Mouse (Mus musculus) limb, embryonic 12.5 days (tissue): ENCODE results near the gene Sbno2. TPM values are rescaled to one million over a fixed set of nuclear protein-coding genes. Genes with fewer than 3 reads are reported as not detected.

ENCODE experiments used
- ATAC-seq: fragments of 200-750 bp; cut with Nextera tagmentation; 2 replicates; pipeline ENCODE4 v1.8.0; 2017; ENCODE audit warnings: low read depth, moderate TSS enrichment; ENCODE audit not compliant: insufficient number of reproducible peaks, insufficient read depth, low FRiP score, low TSS enrichment
- H3K27ac ChIP-seq: fragments of 300-500 bp; sonication (generic); 2 replicates; pipeline ENCODE4 v1.5.1; 2016; ENCODE audit warnings: mild to moderate bottlenecking, moderate library complexity
- H3K27me3 ChIP-seq: fragments of 300-500 bp; sonication (generic); 2 replicates; pipeline ENCODE4 v1.6.1; 2016; ENCODE audit warnings: mild to moderate bottlenecking, moderate library complexity
- H3K36me3 ChIP-seq: fragments of 300-500 bp; sonication (generic); 2 replicates; pipeline ENCODE4 v1.6.1; 2016; ENCODE audit warnings: mild to moderate bottlenecking, moderate library complexity
- H3K4me1 ChIP-seq: fragments of 300-500 bp; sonication (generic); replicated peaks from 2 replicates; pipeline ENCODE4 v1.6.1; 2016
- H3K4me2 ChIP-seq: fragments of 300-500 bp; sonication (generic); 2 replicates; pipeline ENCODE4 v1.6.1; 2016; ENCODE audit warnings: mild to moderate bottlenecking, moderate library complexity
- H3K4me3 ChIP-seq: fragments of 300-500 bp; sonication (generic); replicated peaks from 2 replicates; pipeline ENCODE4 v1.5.1; 2016; ENCODE audit warnings: mild to moderate bottlenecking
- H3K9ac ChIP-seq: fragments of 300-500 bp; sonication (generic); replicated peaks from 2 replicates; pipeline ENCODE4 v1.6.1; 2016; ENCODE audit warnings: mild to moderate bottlenecking, moderate library complexity
- H3K9me3 ChIP-seq: fragments of 300-500 bp; sonication (generic); 2 replicates; pipeline ENCODE4 v1.6.1; 2016; ENCODE audit warnings: mild to moderate bottlenecking, moderate library complexity
- WGBS: fragments of 180-500 bp; shearing (Covaris S2); methylation state at CpG from one replicate; pipeline ENCODE4 v1.1.7; 2016; 5-methylcytosine and 5-hydroxymethylcytosine counted together
- polyA plus RNA-seq: library from polyadenylated mRNA; unstranded; fragments of >200 nt; fragmentation: Nextera tagmentation; extraction: Ambion mirVana; gene quantifications from 2 replicates; pipeline ENCODE4 v1.2.1, GENCODE M21; 2016

Sbno2 gene
- polyA plus RNA-seq, 1 experiment from 2014 or later: 13.9 TPM

DNA sequence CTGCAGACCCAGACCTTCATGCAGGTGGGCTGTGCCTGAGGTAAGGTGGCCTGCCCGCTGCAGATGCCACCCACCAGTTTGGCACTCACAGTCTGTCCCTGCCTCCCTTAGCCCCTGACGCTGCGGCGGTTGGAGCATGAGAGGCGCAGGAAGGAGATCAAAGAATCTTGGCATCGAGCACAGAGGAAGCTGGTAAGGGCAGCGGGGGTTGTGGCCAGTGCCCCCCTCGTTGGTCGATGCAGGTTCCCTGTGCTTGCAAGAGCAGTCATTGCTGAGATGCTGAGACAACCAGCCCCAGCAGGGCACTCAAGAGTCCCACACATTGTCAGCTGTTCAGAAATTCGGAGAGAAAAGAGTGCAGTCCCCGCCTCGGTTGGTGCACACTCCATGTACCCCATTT, 83.2 kb downstream of the Sbno2 start:
- Histone ChIP-seq H3K27ac (no peak overlapping the region), H3K4me3 (no peak overlapping the region), H3K4me1 (peaks cover 21% of the 10 kb centered on the region), H3K4me2 (no peak overlapping the region), H3K27me3 (peaks cover 12% of the 10 kb centered on the region), H3K9me3 (no peaks in the 10 kb centered on the region), H3K36me3 (peaks cover 24% of the 10 kb centered on the region; the same call in 1 of the 2 replicates), H3K9ac (no peak overlapping the region)
- no peak for ATAC-seq
- WGBS: 93% methylated on average over 12 of the region's 12 CpGs

DNA sequence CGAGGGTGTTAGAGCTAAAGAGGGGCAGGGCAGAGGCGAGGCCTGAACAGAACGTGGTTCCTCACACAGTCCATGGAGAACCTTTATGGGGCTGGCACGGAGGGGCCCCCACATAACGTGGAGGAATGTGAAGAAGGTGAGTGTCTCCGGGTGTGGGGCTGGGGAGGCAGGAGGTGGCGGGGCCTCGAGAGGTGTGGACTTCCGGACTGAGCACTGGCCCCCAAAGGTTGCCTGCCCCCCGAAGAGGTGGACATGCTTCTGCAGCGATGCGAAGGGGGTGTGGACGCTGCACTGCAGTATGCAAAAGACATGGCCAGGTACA, 84.1 kb downstream of the Sbno2 start:
- no peak overlapping the region for H3K9ac ChIP-seq
- no peak overlapping the region for H3K27ac ChIP-seq
- 91% methylated on average over 13 of the region's 13 CpGs for WGBS
- H3K36me3 ChIP-seq: peaks cover 15% of the 10 kb centered on the region; the same call in 1 of the 2 replicates
- no peak overlapping the region for H3K4me3 ChIP-seq
- ATAC-seq: no peak
- H3K27me3 ChIP-seq: peaks cover 20% of the 10 kb centered on the region
- H3K4me2 ChIP-seq: no peak overlapping the region
- H3K4me1 ChIP-seq: peaks cover 21% of the 10 kb centered on the region
- no peaks in the 10 kb centered on the region for H3K9me3 ChIP-seq

DNA sequence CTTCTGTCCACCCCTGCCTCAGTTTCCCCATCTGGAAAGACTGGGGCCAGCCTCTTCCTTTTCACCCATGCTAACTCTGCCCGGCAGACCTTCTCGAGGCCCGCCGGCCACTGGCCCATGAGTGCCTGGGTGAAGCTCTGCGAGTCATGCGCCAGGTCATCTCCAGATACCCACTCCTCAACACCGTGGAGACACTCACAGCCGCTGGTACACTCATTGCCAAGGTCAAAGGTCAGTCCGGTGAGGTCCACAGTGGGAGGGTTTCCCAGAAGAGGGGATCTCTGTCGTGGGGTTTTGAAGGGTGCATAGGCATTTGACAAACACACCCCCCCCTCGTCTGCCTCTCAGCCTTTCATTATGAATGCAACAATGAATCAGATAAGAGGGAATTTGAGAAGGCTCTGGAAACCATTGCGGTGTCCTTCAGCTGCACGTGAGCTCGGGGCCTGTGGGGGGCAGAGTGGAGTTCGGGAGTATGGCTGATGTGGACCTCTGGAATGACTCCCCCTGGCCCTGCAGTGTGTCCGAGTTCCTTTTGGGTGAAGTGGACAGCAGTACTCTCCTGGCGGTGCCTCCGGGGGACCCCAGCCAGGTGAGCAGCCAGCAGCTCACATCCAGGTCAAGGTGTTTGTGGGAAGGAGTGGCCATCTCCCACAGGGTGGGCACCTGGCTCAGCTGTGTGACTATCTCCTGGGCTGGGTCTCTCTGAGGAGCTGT, 84.6 kb downstream of the Sbno2 start:
- Histone ChIP-seq H3K27me3 (peaks cover 26% of the 10 kb centered on the region), H3K27ac (no peak overlapping the region), H3K36me3 (peaks cover 13% of the 10 kb centered on the region; the same call in 1 of the 2 replicates), H3K4me1 (peaks cover 21% of the 10 kb centered on the region), H3K9ac (no peak overlapping the region), H3K9me3 (no peaks in the 10 kb centered on the region), H3K4me3 (peak overlapping the region; percentile 36; the same call in 1 of the 2 replicates), H3K4me2 (peak overlapping the region; percentile 55)
- 82% methylated on average over 18 of the region's 18 CpGs for WGBS
- no peak for ATAC-seq

DNA sequence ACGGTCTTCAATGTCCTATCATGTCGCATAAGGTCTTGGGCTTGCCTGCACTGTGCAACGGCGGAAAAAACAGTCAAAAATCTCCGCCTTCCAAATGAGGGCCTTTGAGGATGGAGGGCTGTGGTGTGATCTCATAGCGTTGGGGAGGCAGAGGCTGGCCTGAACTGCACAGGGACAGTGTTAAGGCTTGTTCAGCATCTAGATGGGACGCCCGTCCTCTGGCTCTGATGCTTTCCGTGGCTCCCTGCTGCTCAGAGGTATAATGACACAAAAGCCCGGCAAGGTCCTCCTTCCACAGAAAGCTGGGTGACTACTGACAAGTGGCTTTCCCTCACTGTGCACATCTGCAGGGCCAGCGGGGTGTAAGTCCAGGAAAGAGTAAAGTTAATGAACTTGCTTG, 85.2 kb downstream of the Sbno2 start:
- peak overlapping the region; percentile 36 for H3K4me3 ChIP-seq
- no peaks in the 10 kb centered on the region for H3K9me3 ChIP-seq
- H3K27me3 ChIP-seq: peaks cover 31% of the 10 kb centered on the region
- ATAC-seq: no peak
- H3K4me2 ChIP-seq: peak overlapping the region; percentile 55
- H3K4me1 ChIP-seq: peaks cover 21% of the 10 kb centered on the region
- H3K27ac ChIP-seq: no peak overlapping the region
- WGBS: 28% methylated on average over 11 of the region's 11 CpGs
- H3K9ac ChIP-seq: peak overlapping the region; percentile 55
- H3K36me3 ChIP-seq: peaks cover 13% of the 10 kb centered on the region; the same call in 1 of the 2 replicates

DNA sequence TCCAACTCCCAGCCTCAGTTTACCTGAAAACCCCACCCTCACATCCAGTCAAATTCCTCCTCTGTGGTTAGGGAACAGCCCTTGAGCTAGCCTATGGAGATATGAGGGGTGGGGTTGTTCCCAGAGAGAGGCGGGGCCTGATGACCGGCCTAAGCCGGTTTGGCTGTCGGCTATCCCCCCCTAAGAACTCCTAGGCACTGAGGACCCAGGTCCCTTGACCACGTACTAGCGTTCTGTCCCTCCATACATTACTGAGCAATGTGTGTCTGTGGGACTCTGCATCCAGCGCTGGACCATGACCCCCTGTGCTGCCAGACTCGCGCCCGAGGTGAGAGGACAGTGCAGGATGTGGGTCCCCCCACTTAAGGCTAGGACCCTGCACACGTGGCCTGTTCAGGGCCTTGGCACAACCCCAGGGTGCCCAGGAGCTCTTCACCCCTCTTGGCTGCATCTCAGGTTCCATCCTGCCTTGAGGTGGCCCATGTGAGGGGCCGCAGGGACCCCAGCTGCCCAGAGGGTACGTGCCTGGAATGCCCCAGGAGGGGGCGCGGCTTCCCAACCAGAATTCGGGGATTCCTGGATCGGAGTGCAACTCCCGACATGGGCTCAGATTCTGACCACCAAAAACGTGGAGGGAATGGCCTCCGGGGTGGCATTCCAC, 85.8 kb downstream of the Sbno2 start:
- Histone ChIP-seq H3K9ac (peak overlapping the region; percentile 55), H3K36me3 (peaks cover 13% of the 10 kb centered on the region; the same call in 1 of the 2 replicates), H3K4me2 (peak overlapping the region; percentile 55), H3K27ac (no peak overlapping the region), H3K9me3 (no peaks in the 10 kb centered on the region), H3K4me3 (peak overlapping the region; percentile 36), H3K4me1 (peaks cover 21% of the 10 kb centered on the region), H3K27me3 (peaks cover 37% of the 10 kb centered on the region)
- peak; percentile 49 for ATAC-seq
- WGBS: 4% methylated on average over 20 of the region's 20 CpGs

DNA sequence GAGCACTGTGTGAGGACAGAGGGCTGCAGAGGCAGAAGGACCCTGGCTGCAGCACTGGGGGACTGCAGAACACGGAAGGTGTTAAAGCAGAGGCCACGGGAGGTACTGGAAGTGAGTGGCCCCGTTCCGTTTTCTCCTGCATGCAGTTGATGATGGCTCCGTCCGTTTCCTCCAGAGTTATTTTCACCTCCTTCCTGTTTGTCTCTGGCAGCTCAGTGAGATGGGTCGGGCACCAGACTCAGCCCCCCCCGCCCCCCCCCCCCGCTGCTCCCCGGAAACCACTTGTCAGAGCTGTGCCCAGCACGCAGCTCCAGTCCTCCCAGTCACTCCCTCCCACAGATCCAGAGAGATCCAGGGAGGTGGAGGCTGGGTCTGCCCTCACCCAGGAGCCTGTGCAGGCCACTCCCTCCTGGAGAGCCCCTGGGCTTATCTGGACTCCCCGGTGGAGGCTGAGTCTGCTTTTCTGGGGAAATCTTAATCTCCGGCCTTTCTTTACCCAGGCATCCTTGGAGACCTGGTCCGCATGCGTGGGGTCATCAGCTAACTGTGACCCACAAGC, 86.6 kb downstream of the Sbno2 start:
- peak overlapping the region; percentile 35 for H3K9ac ChIP-seq
- peaks cover 13% of the 10 kb centered on the region; the same call in 1 of the 2 replicates for H3K36me3 ChIP-seq
- 5% methylated on average over 14 of the region's 15 CpGs for WGBS
- ATAC-seq: no peak
- 0 out of 2 replicates have a peak overlapping the region, but pooled peaks have one; percentile 36 for H3K4me3 ChIP-seq
- H3K4me1 ChIP-seq: peaks cover 21% of the 10 kb centered on the region
- 0 out of 2 replicates have a peak overlapping the region, but pooled peaks have one; percentile 23 for H3K27ac ChIP-seq
- H3K27me3 ChIP-seq: peaks cover 45% of the 10 kb centered on the region
- peak overlapping the region; percentile 55 for H3K4me2 ChIP-seq
- H3K9me3 ChIP-seq: no peaks in the 10 kb centered on the region

DNA sequence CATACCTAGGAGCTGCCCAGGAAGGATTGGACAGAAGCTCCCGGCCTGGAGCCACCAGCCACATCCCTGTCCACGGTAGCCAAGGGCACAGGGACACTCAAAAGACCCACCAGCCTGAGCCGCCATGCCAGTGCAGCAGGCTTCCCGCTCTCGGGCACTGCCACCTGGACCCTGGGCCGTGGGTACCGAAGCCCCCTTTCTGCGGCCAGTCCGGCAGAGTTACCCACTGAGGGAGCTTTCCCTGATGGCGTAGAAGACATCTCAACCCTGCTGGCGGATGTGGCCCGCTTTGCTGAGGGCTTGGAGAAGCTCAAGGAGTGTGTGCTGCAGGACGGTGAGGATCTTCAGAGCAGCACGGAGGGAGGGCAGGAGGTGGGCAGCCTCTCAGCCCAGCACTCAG, 87.6 kb downstream of the Sbno2 start:
- peaks cover 9% of the 10 kb centered on the region; the same call in 1 of the 2 replicates for H3K36me3 ChIP-seq
- no peak for ATAC-seq
- no peak overlapping the region for H3K4me2 ChIP-seq
- H3K9me3 ChIP-seq: no peaks in the 10 kb centered on the region
- peaks cover 21% of the 10 kb centered on the region for H3K4me1 ChIP-seq
- 82% methylated on average over 14 of the region's 14 CpGs for WGBS
- H3K9ac ChIP-seq: no peak overlapping the region
- H3K4me3 ChIP-seq: no peak overlapping the region
- H3K27me3 ChIP-seq: peaks cover 56% of the 10 kb centered on the region
- H3K27ac ChIP-seq: no peak overlapping the region

DNA sequence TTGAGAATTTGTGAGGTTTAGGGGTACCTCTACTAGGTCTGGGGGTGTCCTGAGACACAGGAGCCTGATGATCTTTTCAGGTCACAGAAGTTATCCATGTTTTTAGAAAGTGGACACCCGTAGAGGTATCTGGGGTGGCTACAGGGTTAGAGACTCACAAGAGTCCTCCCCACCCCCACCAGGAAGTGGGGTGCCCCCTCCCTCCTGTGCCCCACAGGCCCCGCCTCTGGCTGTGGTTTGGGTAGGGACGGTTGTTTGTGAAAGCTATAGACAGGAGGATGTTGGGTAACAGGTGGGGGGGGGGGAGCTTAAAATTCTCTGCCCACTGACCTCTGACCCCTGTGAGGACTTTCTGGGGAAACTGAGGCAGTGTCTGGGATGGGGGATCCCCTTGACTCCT, 88.0 kb downstream of the Sbno2 start:
- no peak overlapping the region for H3K4me3 ChIP-seq
- H3K36me3 ChIP-seq: peaks cover 8% of the 10 kb centered on the region; the same call in 1 of the 2 replicates
- no peak overlapping the region for H3K4me2 ChIP-seq
- no peak overlapping the region for H3K27ac ChIP-seq
- peaks cover 21% of the 10 kb centered on the region for H3K4me1 ChIP-seq
- 72% methylated on average over 3 of the region's 3 CpGs for WGBS
- no peak for ATAC-seq
- no peaks in the 10 kb centered on the region for H3K9me3 ChIP-seq
- H3K9ac ChIP-seq: no peak overlapping the region
- H3K27me3 ChIP-seq: peaks cover 60% of the 10 kb centered on the region

DNA sequence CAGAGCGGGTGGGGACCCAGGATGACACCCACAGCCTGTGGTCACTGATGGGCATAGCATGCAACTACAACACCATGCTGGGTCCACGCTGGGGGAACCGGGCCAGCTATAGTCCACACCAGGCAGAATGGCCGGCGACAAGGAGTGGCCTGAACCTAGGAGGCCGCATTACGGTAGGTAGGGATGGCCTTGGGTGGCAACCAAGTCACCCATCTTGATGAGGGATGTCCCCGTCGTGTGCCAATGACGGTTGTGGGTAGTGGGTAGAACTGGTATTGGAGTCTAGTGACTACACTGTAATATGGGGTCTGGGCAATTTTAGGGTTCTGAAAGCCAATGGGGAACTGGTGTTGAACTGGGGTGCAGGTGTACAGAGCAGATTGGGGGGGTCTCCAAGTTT, 88.4 kb downstream of the Sbno2 start:
- peaks cover 64% of the 10 kb centered on the region for H3K27me3 ChIP-seq
- H3K9me3 ChIP-seq: no peaks in the 10 kb centered on the region
- H3K27ac ChIP-seq: no peak overlapping the region
- H3K9ac ChIP-seq: no peak overlapping the region; the same call in 1 of the 2 replicates
- H3K4me1 ChIP-seq: peaks cover 21% of the 10 kb centered on the region
- ATAC-seq: no peak
- no peak overlapping the region for H3K4me2 ChIP-seq
- peaks cover 3% of the 10 kb centered on the region; the same call in 1 of the 2 replicates for H3K36me3 ChIP-seq
- whole genome bisulfite sequencing: 88% methylated on average over 10 of the region's 10 CpGs
- H3K4me3 ChIP-seq: no peak overlapping the region

DNA sequence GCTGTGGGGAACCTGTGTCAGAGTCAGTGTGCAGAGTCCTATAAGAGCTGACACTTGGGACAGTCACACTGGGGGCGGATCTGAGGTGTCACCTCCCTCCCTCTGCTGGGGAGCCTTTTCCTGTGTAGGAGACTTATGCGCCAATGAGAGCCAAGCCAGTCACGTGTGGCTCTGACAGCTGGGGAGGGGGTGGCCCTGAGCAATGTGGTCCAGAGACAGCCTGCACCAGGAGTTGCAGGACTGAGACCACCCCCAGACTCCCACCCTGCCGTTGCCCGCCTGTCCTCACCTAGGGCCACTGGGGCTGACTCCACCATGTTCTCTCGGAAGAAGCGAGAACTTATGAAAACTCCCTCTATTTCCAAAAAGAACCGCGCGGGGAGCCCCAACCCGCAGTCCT, 88.9 kb downstream of the Sbno2 start, which contains the start of gene Arhgap45:
Arhgap45 (plus strand) TSS at position 143 of the 400 bp plus-strand sequence.
- H3K9ac ChIP-seq: no peak within 1 kb of the TSS; the same call in 1 of the 2 replicates
- peaks cover 68% of the 10 kb centered on the region for H3K27me3 ChIP-seq
- no peak within 1 kb of the TSS for H3K4me3 ChIP-seq
- no peaks in the 10 kb centered on the region for H3K36me3 ChIP-seq
- no peak within 1 kb of the TSS for H3K4me2 ChIP-seq
- no peak for ATAC-seq
- H3K27ac ChIP-seq: no peak within 1 kb of the TSS
- peaks cover 21% of the 10 kb centered on the region for H3K4me1 ChIP-seq
- H3K9me3 ChIP-seq: no peaks in the 10 kb centered on the region
- WGBS: 65% methylated on average over 11 of the region's 11 CpGs

DNA sequence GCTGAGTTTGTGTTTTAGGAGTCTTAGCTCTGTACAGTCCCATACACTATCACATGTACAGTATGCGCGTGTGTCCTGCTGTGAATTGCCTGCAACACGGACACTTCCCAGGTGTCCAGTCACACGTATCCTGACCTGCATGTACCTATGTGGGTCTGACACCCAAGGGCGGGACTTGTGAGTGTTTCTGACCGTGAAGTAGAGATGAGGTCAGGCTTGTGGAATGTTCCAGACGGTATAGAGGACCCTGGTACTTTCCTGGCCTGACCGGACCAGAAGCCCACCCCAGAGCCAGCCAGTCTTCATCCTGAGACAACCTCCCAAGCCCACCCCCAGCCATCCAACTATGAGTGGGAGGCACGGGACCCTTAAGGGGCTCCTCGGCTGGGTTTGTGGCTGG, 89.8 kb downstream of the Sbno2 start:
- H3K27me3 ChIP-seq: peaks cover 68% of the 10 kb centered on the region
- no peak for ATAC-seq
- H3K4me2 ChIP-seq: no peak overlapping the region

More for the DNA sequence above, 89.8 kb downstream of the Sbno2 start:
- peaks cover 20% of the 10 kb centered on the region for H3K4me1 ChIP-seq
- 81% methylated on average over 10 of the region's 10 CpGs for WGBS
- H3K9me3 ChIP-seq: peaks cover 6% of the 10 kb centered on the region
- no peak overlapping the region for H3K27ac ChIP-seq
- no peaks in the 10 kb centered on the region for H3K36me3 ChIP-seq
- H3K9ac ChIP-seq: no peak overlapping the region
- no peak overlapping the region for H3K4me3 ChIP-seq
